Mouse (Mus musculus) embryonic fibroblast, embryonic 13.5 days (primary cell): ENCODE measurements at regions not wholly inside any gene's neighbourhood (a gene's known extent, or its start where the extent isn't known, plus 50 kb on each side); places are given as distances from the start of the nearest gene placed in this dataset.

Source experiments
- H3K27ac ChIP-seq: 2 replicates; pipeline ENCODE4 v1.5.1; 2012; ENCODE audit warnings: low read length, control low read depth, inconsistent platforms; ENCODE audit not compliant: insufficient read depth
- H3K4me1 ChIP-seq: 2 replicates; pipeline ENCODE4 v1.6.1; 2011; ENCODE audit warnings: low read length; ENCODE audit not compliant: control insufficient read depth, insufficient read depth
- H3K4me3 ChIP-seq: 2 replicates; pipeline ENCODE4 v1.5.1; 2011; ENCODE audit warnings: mild to moderate bottlenecking, control low read depth, low read length; ENCODE audit not compliant: insufficient read depth
- CTCF ChIP-seq: IDR thresholded peaks from 2 replicates; pipeline ENCODE4 v1.5.1; 2011; ENCODE audit warnings: mild to moderate bottlenecking, control low read depth, low read length, moderate library complexity, borderline replicate concordance; ENCODE audit not compliant: insufficient read depth
- POLR2A ChIP-seq: IDR thresholded peaks from 2 replicates; pipeline ENCODE4 v1.6.1; 2011; ENCODE audit warnings: low read depth, mild to moderate bottlenecking, control low read depth, low read length, moderate library complexity

GRCm38 (mm10) chr3:41154402-41154801 is 71.6 kb upstream of the Pgrmc2 start:
- H3K4me3 ChIP-seq = no peak overlapping the region
- H3K4me1 ChIP-seq = no peaks in the 10 kb centered on the region
- no peak for TF ChIP-seq POLR2A
- TF ChIP-seq CTCF = no peak
- no peak overlapping the region for H3K27ac ChIP-seq

GRCm38 (mm10) chr3:41151989-41152388 is 69.1 kb upstream of the Pgrmc2 start:
- Histone ChIP-seq H3K4me1 (no peaks in the 10 kb centered on the region), H3K4me3 (no peak overlapping the region), H3K27ac (no peak overlapping the region)
- TF ChIP-seq CTCF (no peak), POLR2A (no peak)

GRCm38 (mm10) chr3:41140391-41140790 is 57.5 kb upstream of the Pgrmc2 start:
- Histone ChIP-seq H3K4me1 (no peaks in the 10 kb centered on the region), H3K4me3 (no peak overlapping the region), H3K27ac (no peak overlapping the region)
- TF ChIP-seq CTCF = no peak
- TF ChIP-seq POLR2A = no peak

- no peak overlapping the region for H3K4me3 ChIP-seq
- TF ChIP-seq CTCF (no peak), POLR2A (no peak)
- no peak overlapping the region for H3K27ac ChIP-seq
- no peaks in the 10 kb centered on the region for H3K4me1 ChIP-seq
Measured at GRCm38 (mm10) chr3:41137931-41138330, 55.1 kb upstream of the Pgrmc2 start.

GRCm38 (mm10) chr3:41132889-41133288 is 50.0 kb upstream of the Pgrmc2 start:
- TF ChIP-seq POLR2A (no peak), CTCF (no peak)
- no peak overlapping the region for H3K27ac ChIP-seq
- no peaks in the 10 kb centered on the region for H3K4me1 ChIP-seq
- H3K4me3 ChIP-seq = no peak overlapping the region
